Mouse (Mus musculus) cerebellum, adult 11 months (tissue): Measurements from ENCODE around the gene Fscn1.

Experiments used
- DNase-seq: peaks from one replicate; pipeline ENCODE4 v3.0.0; 2022

Fscn1 gene

DNA sequence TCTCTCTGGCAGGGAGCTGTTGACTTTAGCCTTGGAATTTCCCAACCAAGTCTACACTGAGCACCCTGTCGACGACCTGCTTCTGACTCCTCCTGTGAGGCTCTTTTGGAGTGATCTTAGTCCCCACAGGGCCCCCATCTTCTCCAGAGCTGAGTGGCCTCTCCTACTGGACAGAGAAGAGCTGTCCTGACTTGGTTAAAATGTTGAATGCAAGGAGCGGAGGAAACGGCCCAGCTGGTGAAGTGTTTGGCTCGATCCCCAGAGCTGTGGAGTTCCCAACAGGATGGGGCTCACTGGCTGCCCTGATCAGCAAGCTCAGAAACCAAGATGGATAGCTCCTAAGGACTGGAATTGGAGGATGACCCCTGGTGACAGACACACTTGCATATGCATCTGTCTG, 16.4 kb downstream of the Fscn1 start:
- DNase-seq: no peak

DNA sequence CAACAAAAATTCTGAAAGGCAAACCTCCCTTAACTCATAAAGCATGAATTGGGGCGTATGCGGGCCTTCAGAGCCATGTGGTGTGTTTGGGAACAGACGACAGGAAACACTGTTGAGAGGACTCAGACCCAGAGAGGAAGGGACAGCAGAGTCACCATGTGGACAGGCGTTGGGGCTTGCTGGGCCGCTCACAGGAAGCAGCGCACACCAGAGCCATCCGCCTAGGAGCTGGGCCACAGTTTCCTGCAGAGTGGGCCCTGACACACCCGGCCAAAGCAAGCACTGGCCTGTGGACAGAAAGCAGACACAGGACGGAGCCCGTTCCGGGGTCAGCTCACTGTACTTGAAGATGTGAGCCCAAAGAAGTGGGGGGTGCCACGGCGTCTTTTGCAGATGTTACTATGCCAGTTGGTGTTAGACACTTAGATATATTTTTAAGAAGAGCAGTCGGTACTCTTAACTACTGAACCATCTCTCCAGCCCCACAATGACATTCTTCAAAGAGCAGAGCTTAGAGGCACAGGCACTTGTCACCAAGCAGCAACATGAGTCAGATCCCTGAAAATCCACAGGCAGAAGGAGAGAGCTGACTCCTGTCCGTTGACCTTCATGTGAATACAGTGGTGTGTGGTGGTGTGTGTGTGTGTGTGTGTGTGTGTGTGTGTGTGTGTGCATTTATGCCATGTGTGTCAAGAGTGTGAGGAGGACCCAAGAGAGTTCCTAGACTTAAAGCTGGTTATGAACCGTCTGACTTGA, 22.1 kb downstream of the Fscn1 start:
- no peak for DNase-seq

DNA sequence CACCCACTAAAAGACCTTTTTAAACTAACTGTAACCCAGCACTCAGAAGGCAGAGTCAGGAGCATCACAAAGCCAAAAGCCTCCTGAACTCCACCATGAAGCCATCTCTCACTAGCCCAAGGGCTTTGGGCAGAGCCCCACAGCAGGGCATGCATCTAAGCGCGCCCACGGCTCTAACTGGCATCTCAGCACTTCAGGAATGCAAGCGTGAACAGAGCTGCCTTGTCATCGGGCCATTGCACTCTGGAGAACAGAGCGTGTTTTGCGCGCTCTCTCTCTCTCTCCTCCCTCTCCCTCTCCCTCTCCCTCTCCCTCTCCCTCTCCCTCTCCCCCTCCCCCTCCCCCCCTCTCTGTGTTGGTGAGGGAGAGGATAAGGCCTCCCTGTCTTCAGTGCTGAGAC, 23.0 kb downstream of the Fscn1 start:
- no peak for DNase-seq

DNA sequence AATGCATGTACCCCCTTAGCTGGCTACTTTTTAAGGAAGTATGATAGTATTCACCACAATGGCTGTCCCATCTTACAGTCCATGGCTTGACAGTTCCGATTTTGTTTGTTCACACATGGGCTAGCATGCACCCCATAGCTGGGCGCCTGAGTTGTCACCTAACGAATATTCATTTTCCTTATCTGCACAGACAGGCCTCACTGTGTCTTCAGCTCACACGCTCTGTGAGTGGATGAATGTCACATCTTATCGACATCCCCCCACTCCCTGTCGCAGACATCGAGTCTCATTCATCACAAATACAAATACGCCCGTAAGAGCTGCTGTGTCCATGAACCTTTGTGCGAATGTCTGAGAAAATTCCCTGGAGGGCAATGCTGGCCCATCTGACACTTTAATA, 24.1 kb downstream of the Fscn1 start:
- no peak for DNase-seq

DNA sequence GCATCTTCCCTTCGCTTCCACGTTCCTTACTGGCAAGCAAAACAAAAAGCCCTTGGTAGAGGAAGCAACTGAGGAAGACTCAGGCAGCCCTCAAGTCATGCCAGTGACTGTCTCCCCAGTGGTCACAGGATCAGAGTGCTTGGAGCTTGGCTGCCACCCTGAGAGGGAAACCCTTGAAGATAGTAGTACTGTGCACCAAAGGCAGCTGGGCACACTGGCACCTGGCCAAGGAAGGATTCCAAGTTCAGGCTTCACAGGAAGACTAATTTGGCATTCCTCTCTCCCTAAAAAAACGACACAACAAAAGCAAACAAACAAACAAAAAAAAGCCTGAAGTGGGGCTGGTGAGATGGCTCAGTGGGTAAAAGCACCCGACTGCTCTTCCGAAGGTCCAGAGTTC, 28.4 kb downstream of the Fscn1 start:
- DNase-seq: peak; percentile 25

DNA sequence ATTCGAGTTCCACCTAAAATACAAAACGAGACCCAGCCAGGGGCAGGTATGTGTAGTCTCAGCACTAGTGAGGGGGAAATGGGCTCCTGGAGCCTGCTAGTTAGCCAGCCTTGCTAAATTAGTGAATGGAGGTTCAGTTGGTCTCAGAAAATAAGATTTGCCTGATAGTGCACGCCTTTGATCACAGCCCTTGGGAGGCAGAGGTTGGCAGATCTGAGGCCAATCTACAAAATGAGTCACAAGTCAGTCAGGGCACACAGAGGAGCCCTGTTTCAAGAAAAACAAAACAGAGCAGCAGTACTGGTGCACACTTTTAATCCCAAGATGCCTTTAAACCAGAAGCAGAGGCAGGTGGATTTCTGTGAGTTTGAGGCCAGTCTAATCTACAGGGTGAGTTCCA, 29.0 kb downstream of the Fscn1 start:
- no peak for DNase-seq

DNA sequence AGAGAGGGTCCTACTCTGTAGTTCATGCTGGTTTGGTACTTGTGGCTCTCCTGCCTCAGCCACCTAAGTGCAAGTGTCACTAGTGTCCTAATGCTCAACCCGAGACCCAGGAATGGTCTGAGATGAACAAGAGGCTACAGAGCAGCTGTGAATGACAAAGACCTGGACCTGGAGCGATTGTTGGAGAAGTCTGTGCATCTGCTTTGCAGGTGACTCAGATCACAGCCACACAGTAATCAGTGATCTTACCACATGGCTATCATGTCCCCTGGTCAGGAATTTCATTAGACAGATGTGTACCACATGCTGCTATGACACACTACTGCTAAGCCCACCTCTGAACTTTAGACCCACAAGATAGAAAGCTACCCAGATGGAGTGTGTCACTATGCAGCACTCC, 34.6 kb downstream of the Fscn1 start:
- no peak for DNase-seq

DNA sequence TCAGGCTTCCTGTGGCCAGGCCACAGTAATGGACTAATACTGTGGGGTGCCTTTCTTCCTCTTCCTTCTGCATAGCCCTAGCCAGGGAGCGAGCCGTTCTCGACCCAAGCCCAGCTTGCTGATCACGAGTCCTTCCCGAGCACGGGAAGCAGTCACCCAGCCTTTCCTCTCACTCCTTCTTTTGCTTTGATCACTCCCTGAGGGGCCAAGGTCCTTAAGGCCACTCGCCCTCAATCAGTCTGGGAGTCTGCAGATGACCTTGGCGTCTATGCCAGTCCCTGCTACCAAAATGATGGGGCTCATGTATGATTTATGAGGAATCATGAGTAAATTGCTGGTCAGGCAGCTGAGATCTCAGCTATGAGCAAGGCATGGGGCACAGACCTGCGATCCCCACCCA, 37.4 kb downstream of the Fscn1 start:
- DNase-seq: no peak

DNA sequence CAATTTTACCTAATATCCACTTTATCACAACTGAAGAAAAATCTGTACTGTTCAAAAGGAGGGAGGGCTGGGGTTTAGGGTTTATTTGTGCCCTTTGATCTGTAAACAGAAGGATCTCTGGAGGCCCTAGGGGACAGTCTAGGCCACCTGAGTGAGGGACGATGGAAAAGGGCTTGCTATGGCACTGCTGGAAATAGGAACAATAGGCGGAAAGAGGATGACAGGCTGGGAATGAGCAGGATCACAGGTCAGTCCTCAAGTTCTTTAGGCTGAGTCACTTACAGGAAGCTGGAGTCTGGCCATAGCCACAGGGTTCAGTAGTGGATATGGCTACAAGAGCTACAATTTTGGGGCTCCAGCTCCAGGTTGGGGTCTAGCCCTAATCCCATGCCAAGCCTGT, 38.0 kb downstream of the Fscn1 start:
- DNase-seq: no peak

DNA sequence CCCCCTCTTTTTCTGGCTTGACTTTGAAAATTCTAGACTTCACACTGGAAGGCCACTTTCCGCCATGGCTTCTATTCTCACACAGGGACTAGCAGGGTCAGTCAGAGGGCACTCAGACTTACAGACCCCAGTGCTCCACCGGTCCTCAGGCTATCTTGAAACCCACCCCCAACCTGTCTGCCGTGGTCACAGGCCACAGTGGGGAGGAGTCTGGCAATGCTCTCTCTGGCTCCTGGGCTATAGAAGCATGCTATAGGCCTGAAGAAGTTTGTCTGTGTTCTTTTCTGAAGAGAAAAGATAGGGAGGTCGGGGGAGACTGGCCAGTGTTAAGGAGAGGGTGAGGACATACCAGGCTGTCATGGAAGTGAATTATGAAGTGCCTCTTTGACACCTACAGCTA, 39.9 kb downstream of the Fscn1 start:
- DNase-seq: no peak

DNA sequence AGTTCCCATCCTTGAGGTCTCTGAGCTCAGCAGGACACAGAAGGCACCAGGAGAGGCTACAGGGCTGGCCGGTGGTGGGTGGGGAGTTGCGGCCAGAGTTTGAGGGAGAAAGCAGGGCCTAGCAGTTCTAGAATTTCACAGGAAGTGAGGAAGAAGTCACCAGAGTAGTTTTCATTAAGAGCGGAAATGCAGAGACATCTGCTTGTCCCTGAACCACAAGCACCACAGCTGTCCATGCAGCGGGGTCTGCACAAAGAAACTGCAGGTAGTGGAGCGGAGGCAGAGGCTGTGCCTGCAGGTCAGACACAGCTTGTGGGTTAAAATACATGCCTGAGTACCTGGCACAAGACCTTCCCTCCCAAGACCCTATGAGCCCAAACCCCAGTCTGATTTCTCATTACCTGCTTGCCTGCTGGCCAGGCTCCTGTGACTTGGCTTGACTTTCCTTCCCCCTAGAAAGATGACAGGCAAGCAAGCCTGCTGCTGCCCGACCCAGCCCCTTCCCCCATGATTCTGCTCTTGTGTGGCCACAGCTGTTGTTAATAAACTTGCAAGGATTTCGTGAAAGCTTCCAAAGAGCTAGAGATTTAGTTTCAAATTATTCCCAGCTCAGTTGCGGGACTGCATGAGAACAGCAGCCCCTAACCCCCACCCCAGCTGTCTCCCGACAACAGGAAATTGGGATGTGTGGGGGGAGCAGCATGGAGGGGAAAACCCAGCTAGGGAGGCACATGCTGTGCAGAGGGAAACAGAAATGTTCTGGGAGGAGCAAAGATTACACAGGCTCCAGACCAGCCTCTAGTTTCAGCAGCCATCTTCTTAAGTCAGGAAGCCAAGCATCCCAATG, 40.7 kb downstream of the Fscn1 start:
- DNase-seq: no peak

DNA sequence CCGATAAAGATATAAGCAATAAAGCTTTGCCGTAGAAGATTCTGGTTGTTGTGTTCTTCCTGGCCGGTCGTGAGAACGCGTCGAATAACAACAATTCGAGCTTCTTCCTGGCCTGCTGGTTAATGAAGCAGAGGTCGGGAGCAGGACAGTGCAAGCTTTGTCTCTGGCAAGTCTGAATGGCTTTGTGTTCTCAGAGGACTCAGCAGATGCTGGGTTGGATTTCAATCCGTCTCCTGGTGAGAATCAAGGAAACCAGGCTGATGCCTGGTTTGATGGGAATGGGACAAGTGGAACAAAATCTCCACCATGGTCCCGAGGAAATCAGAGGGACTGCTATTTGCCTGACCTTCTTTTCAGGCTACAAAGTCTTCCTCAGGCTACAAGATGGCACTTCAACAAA, 49.2 kb downstream of the Fscn1 start:
- DNase-seq: no peak

DNA sequence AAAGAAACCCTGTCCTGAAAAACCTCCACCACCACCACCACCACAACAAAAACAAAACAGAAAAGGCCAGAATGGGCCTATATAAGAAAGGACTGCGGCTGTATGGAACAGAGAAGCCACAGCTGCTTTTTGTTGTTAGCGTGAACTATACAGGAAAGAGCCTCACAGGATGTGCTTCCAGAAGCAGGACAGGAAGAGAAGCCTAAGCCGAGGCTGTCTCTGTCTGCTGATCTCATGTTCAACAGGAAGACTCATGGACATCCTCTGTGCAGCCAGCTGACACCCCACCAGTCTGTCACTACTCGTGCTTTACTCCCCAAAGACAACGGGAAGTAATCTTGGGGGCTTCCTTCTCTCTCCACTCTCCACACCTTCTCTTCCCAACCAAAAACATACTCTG, 57.3 kb downstream of the Fscn1 start:
- no peak for DNase-seq
